Mouse (Mus musculus) forebrain, embryonic 13.5 days (tissue): ENCODE measurements around the gene Cib1. TPM values are rescaled to one million over a fixed set of nuclear protein-coding genes. Genes with fewer than 3 reads are reported as not detected.

Experiments
- ATAC-seq: fragments of 200-750 bp; cut with Nextera tagmentation; 2 replicates; pipeline ENCODE4 v1.8.0; 2017
- H3K27ac ChIP-seq: fragments of 300-500 bp; sonication (generic); 2 replicates; pipeline ENCODE4 v1.5.1; 2015; ENCODE audit warnings: inconsistent platforms, mild to moderate bottlenecking, moderate library complexity
- H3K27me3 ChIP-seq: fragments of 300-500 bp; sonication (generic); 2 replicates; pipeline ENCODE4 v1.6.1; 2015; ENCODE audit warnings: mild to moderate bottlenecking, inconsistent platforms
- H3K36me3 ChIP-seq: fragments of 300-500 bp; sonication (generic); 2 replicates; pipeline ENCODE4 v1.6.1; 2015; ENCODE audit warnings: mild to moderate bottlenecking, inconsistent platforms; ENCODE audit not compliant: poor library complexity, severe bottlenecking
- H3K4me1 ChIP-seq: fragments of 300-500 bp; sonication (generic); 2 replicates; pipeline ENCODE4 v1.6.1; 2015; ENCODE audit warnings: inconsistent platforms
- H3K4me2 ChIP-seq: fragments of 300-500 bp; sonication (generic); 2 replicates; pipeline ENCODE4 v1.6.1; 2015; ENCODE audit warnings: inconsistent platforms, mild to moderate bottlenecking, moderate library complexity
- H3K4me3 ChIP-seq: fragments of 300-500 bp; sonication (generic); 2 replicates; pipeline ENCODE4 v1.5.1; 2015; ENCODE audit warnings: mild to moderate bottlenecking, inconsistent platforms
- H3K9ac ChIP-seq: fragments of 300-500 bp; sonication (generic); 2 replicates; pipeline ENCODE4 v1.6.1; 2015; ENCODE audit warnings: mild to moderate bottlenecking, inconsistent platforms
- H3K9me3 ChIP-seq: fragments of 300-500 bp; sonication (generic); replicated peaks from 2 replicates; pipeline ENCODE4 v1.6.1; 2016; ENCODE audit warnings: inconsistent platforms
- WGBS: fragments of 180-500 bp; shearing (Covaris S2); methylation state at CpG from one replicate; pipeline ENCODE4 v1.1.7; 2015; 5-methylcytosine and 5-hydroxymethylcytosine counted together
- polyA plus RNA-seq: library from polyadenylated mRNA; unstranded; fragments of >200 nt; fragmentation: Nextera tagmentation; extraction: Ambion mirVana; gene quantifications from 2 replicates; pipeline ENCODE4 v1.2.1, GENCODE M21; 2015

Gene Cib1
- polyA plus RNA-seq, 1 experiment from 2014 or later = 34.4 TPM

GRCm38 (mm10) chr7:80230196-80230595, 2.4 kb downstream of the Cib1 start:
- H3K4me3 ChIP-seq = no peak overlapping the region
- H3K27me3 ChIP-seq = peaks cover 15% of the 10 kb centered on the region
- peaks cover 29% of the 10 kb centered on the region for H3K36me3 ChIP-seq
- no peak overlapping the region for H3K27ac ChIP-seq
- WGBS = 64% methylated on average over 6 of the region's 6 CpGs
- H3K9ac ChIP-seq = no peak overlapping the region; the same call in 1 of the 2 replicates
- H3K9me3 ChIP-seq = no peaks in the 10 kb centered on the region
- peaks cover 28% of the 10 kb centered on the region for H3K4me1 ChIP-seq
- H3K4me2 ChIP-seq = no peak overlapping the region
- no peak for ATAC-seq

DNA sequence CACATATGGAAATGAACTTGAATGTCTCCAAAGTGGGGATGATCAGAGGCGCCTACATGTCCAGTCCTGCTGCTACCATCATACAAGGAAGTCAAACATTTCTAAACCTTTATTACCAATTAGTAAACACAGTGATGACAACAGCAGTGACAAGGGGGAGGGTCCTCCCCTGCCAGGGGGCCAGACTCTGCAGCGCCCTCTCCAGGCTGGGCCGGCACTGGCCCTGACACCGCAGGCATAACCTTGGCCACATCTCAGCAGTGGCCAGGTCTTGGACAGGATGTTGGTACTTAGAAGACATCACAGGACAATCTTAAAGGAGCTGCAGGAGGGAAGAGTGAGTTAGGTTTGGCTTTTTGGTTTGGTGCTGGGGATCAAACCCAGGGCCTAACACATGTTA, 5.5 kb downstream of the Cib1 start:
- ATAC-seq = no peak
- WGBS = 87% methylated on average over 4 of the region's 4 CpGs
- peaks cover 15% of the 10 kb centered on the region for H3K27me3 ChIP-seq
- no peak overlapping the region for H3K4me3 ChIP-seq
- no peak overlapping the region for H3K9ac ChIP-seq
- H3K27ac ChIP-seq = no peak overlapping the region
- H3K36me3 ChIP-seq = peaks cover 55% of the 10 kb centered on the region
- peaks cover 6% of the 10 kb centered on the region for H3K4me1 ChIP-seq
- no peak overlapping the region for H3K4me2 ChIP-seq
- H3K9me3 ChIP-seq = no peaks in the 10 kb centered on the region

DNA sequence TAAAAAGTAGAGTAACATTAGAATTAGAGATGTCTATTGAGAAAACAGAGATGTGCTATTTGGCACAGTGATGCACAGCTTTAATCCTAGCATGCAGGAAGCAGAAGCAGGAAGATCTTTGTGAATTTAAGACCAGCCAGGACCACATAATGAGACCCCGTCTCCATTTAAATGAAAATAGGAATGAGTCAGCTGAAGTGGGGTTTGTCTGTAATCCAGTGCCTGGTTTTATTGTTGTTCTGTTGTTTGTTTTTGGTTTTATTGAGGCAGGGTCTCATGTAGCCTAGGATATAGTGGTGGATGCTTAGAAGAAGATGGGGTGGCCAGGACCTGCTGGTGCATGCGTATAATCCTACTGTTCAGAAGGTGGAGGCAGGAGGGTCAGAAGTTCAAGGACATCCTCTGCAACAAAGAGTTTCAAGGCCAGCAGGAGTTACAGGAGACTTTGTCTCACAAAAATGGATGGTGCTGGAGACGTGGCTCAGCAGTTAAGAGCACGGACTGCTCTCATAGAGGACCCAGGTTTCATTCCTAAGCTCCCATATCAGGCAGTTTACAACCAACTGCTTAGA, 11.3 kb downstream of the Cib1 start:
- Histone ChIP-seq H3K9ac (no peak overlapping the region), H3K27me3 (no peaks in the 10 kb centered on the region), H3K4me2 (no peak overlapping the region), H3K9me3 (no peaks in the 10 kb centered on the region), H3K27ac (no peak overlapping the region), H3K4me1 (no peaks in the 10 kb centered on the region), H3K4me3 (no peak overlapping the region), H3K36me3 (peaks cover 92% of the 10 kb centered on the region)
- WGBS = 85% methylated on average over 4 of the region's 4 CpGs
- ATAC-seq = no peak

GRCm38 (mm10) chr7:80220237-80220797, 12.3 kb downstream of the Cib1 start:
- no peak overlapping the region for H3K4me2 ChIP-seq
- no peaks in the 10 kb centered on the region for H3K27me3 ChIP-seq
- H3K9ac ChIP-seq = no peak overlapping the region
- H3K4me1 ChIP-seq = peaks cover under 1% of the 10 kb centered on the region
- H3K27ac ChIP-seq = no peak overlapping the region
- H3K36me3 ChIP-seq = peaks cover 91% of the 10 kb centered on the region
- 99% methylated on average over 9 of the region's 9 CpGs for WGBS
- H3K9me3 ChIP-seq = no peaks in the 10 kb centered on the region
- no peak overlapping the region for H3K4me3 ChIP-seq
- no peak for ATAC-seq

DNA sequence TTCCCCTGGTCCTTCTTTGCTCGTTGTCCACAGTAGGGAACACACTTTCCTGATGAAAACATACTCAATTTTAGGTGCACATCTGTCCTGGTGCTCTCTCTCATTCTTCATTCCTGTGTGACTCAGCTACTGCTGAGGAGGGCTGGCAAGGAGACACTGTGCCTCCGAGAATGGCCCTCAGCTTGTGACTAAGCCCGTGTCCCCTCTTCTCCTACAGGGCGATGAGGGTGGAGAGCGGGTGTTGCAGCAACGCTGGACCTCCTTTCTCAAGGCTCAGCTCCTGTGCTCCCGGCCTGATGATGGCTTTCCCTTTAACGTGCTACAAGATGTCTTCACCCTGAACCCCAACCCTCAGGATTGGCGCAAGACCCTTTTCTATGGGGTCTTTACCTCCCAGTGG, 13.9 kb downstream of the Cib1 start:
- no peak for ATAC-seq
- Histone ChIP-seq H3K4me1 (peaks cover 8% of the 10 kb centered on the region), H3K27ac (no peak overlapping the region), H3K36me3 (peaks cover 86% of the 10 kb centered on the region), H3K27me3 (no peaks in the 10 kb centered on the region), H3K4me2 (no peak overlapping the region), H3K9me3 (no peaks in the 10 kb centered on the region), H3K4me3 (no peak overlapping the region), H3K9ac (no peak overlapping the region)
- 98% methylated on average over 9 of the region's 9 CpGs for WGBS

DNA sequence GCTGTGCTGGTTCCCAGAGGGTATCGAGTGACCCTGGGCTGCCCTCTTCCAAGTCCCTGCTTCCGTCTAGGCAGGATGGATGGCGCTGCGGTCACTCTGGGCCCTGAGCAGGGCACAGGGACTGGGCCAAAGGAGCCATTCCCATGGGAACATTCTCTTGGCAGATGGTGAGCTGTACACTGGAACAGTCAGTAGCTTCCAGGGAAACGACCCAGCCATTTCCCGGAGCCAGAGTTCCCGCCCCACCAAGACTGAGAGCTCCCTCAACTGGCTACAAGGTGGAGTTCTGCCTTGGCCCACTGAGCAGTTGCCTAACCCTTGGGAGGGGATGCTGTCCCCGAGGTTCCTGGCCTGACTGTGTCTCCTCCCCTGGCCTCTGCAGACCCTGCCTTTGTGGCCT, 16.0 kb downstream of the Cib1 start:
- H3K9me3 ChIP-seq = no peaks in the 10 kb centered on the region
- WGBS = 87% methylated on average over 8 of the region's 8 CpGs
- H3K9ac ChIP-seq = no peak overlapping the region
- peaks cover 8% of the 10 kb centered on the region for H3K4me1 ChIP-seq
- no peak overlapping the region for H3K27ac ChIP-seq
- no peak for ATAC-seq
- H3K36me3 ChIP-seq = peaks cover 81% of the 10 kb centered on the region
- no peak overlapping the region for H3K4me3 ChIP-seq
- no peak overlapping the region for H3K4me2 ChIP-seq
- no peaks in the 10 kb centered on the region for H3K27me3 ChIP-seq

- Histone ChIP-seq H3K9ac (peak overlapping the region; percentile 45), H3K4me2 (no peak overlapping the region), H3K4me1 (peaks cover 16% of the 10 kb centered on the region), H3K27ac (peak overlapping the region; percentile 82), H3K9me3 (no peaks in the 10 kb centered on the region), H3K36me3 (peaks cover 69% of the 10 kb centered on the region), H3K27me3 (no peaks in the 10 kb centered on the region), H3K4me3 (no peak overlapping the region)
- WGBS = 11% methylated on average over 4 of the region's 4 CpGs
- ATAC-seq = peak; percentile 93
Observed at GRCm38 (mm10) chr7:80215398-80215797, 17.2 kb downstream of the Cib1 start.

DNA sequence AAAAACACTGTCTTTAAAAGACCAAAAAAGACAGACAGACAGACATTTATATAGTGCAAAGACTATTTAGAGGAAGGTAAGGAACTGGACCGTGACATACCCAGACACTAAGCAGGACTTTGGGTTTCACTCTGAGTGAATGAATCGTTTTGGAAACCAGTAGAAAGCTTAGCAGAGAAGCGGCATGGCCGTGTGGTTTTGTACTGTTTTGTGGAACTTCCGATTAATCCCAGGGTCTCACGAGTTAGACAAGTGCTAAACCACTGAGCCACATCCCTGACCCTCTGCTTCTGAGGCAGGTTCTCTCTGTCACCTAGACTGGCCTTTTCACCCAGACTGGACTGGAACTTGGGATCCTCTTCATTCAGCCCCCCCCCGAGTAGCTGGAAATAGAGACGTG, 18.2 kb downstream of the Cib1 start:
- peaks cover 60% of the 10 kb centered on the region for H3K36me3 ChIP-seq
- H3K4me1 ChIP-seq = peaks cover 22% of the 10 kb centered on the region
- 72% methylated on average over 8 of the region's 8 CpGs for WGBS
- no peaks in the 10 kb centered on the region for H3K9me3 ChIP-seq
- no peak overlapping the region for H3K9ac ChIP-seq
- no peak for ATAC-seq
- no peaks in the 10 kb centered on the region for H3K27me3 ChIP-seq
- H3K27ac ChIP-seq = peak overlapping the region; percentile 82; the same call in 1 of the 2 replicates
- H3K4me2 ChIP-seq = no peak overlapping the region
- H3K4me3 ChIP-seq = no peak overlapping the region

DNA sequence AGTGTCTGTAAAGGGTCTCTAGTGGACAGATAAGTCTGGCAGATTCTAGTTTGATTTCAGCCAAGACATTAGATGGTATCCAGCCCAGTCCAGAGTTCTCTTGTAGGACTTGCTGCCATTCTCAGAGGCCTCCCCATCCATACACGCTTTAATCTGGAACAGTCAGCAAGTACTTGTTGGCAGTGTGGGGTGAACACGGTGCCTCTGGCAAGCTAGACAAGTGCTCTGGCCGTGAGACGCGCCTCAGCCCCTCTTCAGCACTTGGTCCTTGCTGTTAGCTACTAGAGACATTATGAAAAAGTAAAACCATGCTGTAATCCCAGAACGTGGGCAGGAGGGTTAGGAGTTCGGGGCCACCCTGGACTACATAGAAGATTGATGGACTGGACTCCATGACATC, 19.0 kb downstream of the Cib1 start:
- H3K36me3 ChIP-seq = peaks cover 51% of the 10 kb centered on the region
- H3K9ac ChIP-seq = no peak overlapping the region
- H3K4me3 ChIP-seq = no peak overlapping the region
- peaks cover 29% of the 10 kb centered on the region for H3K4me1 ChIP-seq
- peak overlapping the region; percentile 28; the same call in 1 of the 2 replicates for H3K27ac ChIP-seq
- no peaks in the 10 kb centered on the region for H3K27me3 ChIP-seq
- H3K9me3 ChIP-seq = no peaks in the 10 kb centered on the region
- WGBS = 94% methylated on average over 7 of the region's 7 CpGs
- ATAC-seq = no peak
- H3K4me2 ChIP-seq = no peak overlapping the region

GRCm38 (mm10) chr7:80210982-80211381, 21.6 kb downstream of the Cib1 start:
- Histone ChIP-seq H3K27me3 (no peaks in the 10 kb centered on the region), H3K4me2 (no peak overlapping the region), H3K9ac (no peak overlapping the region; the same call in 1 of the 2 replicates), H3K36me3 (peaks cover 26% of the 10 kb centered on the region), H3K4me1 (peaks cover 46% of the 10 kb centered on the region), H3K27ac (no peak overlapping the region), H3K4me3 (no peak overlapping the region), H3K9me3 (no peaks in the 10 kb centered on the region)
- 79% methylated on average over 4 of the region's 4 CpGs for WGBS
- no peak for ATAC-seq

DNA sequence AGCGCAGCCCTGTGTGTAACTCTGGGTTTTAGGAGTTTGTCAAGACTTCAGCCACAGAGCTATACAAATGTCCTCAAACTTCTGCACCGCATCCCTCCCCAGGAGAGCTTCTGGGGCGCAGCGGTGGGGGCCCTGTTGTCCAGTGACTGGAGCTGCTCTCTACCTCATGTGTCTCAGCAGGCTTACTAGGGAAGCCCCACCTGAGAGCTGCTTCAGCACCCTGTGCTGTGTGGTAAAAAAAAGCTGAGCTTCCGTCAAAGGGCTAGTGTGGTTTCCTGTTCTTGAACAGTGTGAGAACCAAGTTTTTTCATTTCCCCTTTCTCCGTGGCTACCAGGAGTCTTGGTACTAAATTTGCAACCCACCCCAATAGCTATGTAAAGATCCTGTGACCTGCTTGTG, 22.9 kb downstream of the Cib1 start:
- no peak for ATAC-seq
- no peak overlapping the region for H3K27ac ChIP-seq
- no peak overlapping the region for H3K4me3 ChIP-seq
- no peak overlapping the region for H3K4me2 ChIP-seq
- H3K27me3 ChIP-seq = no peaks in the 10 kb centered on the region
- H3K36me3 ChIP-seq = peaks cover 20% of the 10 kb centered on the region
- whole genome bisulfite sequencing = 85% methylated on average over 6 of the region's 6 CpGs
- no peaks in the 10 kb centered on the region for H3K9me3 ChIP-seq
- peak overlapping the region; percentile 23; the same call in 1 of the 2 replicates for H3K9ac ChIP-seq
- H3K4me1 ChIP-seq = peaks cover 48% of the 10 kb centered on the region

GRCm38 (mm10) chr7:80208738-80209430, 23.7 kb downstream of the Cib1 start:
- peaks cover 54% of the 10 kb centered on the region for H3K4me1 ChIP-seq
- H3K9me3 ChIP-seq = no peaks in the 10 kb centered on the region
- 0 out of 2 replicates have a peak overlapping the region, but pooled peaks have one; percentile 16 for H3K27ac ChIP-seq
- ATAC-seq = no peak
- H3K4me3 ChIP-seq = no peak overlapping the region
- no peaks in the 10 kb centered on the region for H3K27me3 ChIP-seq
- peaks cover 12% of the 10 kb centered on the region for H3K36me3 ChIP-seq
- H3K4me2 ChIP-seq = no peak overlapping the region
- WGBS = 73% methylated on average over 10 of the region's 10 CpGs
- H3K9ac ChIP-seq = no peak overlapping the region
